Mouse (Mus musculus): Measurements from ENCODE around the gene 6030408B16Rik.
"Not testable (repeated sequence)": the region's sequence is repeated elsewhere in the genome, so short reads cannot be mapped to it uniquely, and the experiment has no call there.

6030408B16Rik gene

GRCm38 (mm10) chr15:101321126-101321525 lies 28.1 kb downstream of the 6030408B16Rik start:
- no peak for DNase-seq (ENCODE audit: low read depth, low spot score)

DNA sequence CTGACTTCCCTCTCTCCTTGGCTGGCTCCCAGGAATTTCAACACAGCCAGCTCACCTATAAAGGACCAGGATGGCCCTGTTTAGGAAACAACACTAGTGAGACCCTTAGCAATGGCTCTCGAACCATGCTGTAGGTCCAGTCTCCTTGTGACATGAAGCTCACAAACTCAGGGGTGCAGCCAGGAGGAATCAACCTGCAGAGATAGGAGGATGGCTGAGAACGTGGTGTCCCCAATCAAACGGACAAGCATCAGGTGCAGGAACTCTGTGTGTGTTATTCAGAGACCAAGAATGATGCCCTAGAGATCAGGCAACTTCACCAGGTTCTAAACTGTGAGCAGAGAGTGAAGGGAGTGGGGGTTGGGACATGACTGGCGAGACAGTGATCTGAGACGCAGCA lies 29.1 kb downstream of the 6030408B16Rik start:
- no peak for DNase-seq (ENCODE audit: low read depth, low spot score)

DNA sequence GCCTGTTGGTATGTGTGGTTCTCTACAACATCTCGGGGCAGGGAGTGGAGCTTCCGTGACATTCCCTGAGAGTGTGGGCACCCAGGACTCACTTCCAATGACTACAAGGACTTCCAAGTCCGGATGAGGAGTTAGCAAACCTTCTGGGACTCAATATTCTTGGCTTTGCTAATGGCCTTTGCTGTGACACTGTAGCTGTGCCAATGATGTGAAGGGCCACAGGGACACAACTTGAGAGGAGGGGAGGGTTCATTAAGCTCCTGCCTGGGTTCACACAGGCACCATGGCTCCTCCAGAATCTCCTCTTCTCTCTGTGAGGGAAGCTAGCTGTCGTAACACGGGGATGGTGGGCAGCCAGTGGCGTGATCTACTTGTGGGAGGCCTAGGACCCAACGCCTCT lies 29.6 kb downstream of the 6030408B16Rik start:
- no peak for DNase-seq (ENCODE audit: low read depth, low spot score)

GRCm38 (mm10) chr15:101323511-101323910 lies 30.5 kb downstream of the 6030408B16Rik start:
- no peak for DNase-seq (ENCODE audit: low read depth, low spot score)

DNA sequence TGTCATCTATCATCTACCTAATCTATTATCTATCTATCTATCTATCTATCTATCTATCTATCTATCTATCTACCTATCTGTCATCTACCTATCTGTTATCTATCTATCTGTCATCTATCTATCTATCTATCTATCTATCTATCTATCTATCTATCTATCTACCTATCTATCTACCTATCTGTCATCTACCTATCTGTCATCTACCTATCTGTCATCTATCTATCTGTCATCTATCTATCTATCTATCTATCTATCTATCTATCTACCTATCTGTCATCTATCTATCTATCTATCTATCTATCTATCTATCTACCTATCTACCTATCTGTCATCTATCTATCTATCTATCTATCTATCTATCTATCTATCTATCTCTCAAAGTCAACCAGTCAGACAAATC lies 31.4 kb downstream of the 6030408B16Rik start:
- not testable (repeated sequence) for DNase-seq (ENCODE audit: low read depth, low spot score)

DNA sequence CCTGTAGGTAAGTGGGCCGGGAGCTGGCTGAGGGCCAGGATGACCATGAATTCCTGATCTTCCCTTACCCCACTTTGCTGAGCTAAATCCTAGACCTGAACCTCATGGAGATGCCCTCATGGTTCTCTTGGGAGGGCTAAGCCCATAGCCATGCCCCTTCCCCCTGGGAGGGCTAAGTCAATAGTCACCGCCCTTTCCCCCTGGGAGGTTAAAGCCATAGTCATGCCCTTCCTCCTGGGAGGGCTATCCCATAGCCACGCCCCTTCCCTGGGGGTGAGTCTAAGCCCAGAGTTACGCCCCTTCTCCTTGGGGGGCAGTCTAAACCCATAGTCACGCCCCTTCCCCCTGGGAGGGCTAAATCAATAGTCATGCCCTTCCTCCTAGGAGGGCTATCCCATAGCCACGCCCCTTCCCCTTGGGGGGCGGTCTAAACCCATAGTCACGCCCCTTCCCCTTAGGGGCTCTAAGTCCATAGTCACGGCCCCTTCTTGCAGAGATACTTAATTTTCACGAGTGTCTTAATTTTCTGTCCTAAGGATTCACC lies 33.1 kb downstream of the 6030408B16Rik start:
- no peak for DNase-seq (ENCODE audit: low read depth, low spot score)

GRCm38 (mm10) chr15:101327282-101327681 lies 34.3 kb downstream of the 6030408B16Rik start:
- DNase-seq (ENCODE audit: low read depth, low spot score) = peak; percentile 77

GRCm38 (mm10) chr15:101328876-101329563 lies 36.0 kb downstream of the 6030408B16Rik start:
- no peak for DNase-seq (ENCODE audit: low read depth, low spot score)

GRCm38 (mm10) chr15:101329564-101329892 lies 36.5 kb downstream of the 6030408B16Rik start:
- DNase-seq (ENCODE audit: low read depth, low spot score) = no peak

DNA sequence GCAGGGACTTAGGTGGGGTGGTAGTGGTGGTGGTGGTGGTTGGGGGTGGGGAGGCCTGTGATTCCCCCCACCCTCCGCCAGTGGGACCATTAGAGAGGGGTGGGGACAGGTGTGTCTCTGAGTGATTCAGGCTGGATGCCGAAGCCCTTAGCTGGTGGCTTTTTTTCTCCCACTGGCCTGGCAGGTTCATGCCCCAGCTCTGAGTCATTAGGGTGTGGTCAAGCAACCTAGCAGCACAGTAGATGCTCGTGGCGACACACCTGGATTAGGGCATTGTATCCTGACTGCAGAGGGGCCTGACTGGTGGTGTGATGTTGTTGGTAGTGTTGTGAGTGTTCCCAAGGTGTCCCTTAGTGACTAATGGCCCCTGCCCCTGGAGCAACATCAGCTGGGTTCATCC lies 38.1 kb downstream of the 6030408B16Rik start:
- DNase-seq (ENCODE audit: low read depth, low spot score) = no peak

DNA sequence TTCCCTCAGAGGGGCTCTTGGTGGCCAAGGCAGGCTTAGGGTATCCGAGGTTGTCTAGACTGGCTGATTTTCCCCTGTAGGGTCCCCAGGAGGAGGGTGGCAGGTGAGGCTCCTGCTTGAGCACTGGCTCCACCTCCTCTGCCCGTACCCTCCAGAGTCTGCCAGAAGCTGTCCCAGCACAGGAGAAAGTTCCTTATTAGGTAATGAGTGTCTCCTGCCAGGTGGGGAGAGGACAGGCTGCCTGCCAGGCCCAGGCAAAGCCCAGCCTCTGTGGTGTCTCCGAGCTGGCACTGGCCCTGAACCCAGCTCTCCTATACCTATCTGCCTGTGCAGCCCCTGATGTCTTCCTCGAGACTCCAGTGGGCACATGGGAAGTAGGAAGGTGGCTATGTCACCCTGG lies 39.4 kb downstream of the 6030408B16Rik start:
- no peak for DNase-seq (ENCODE audit: low read depth, low spot score)

DNA sequence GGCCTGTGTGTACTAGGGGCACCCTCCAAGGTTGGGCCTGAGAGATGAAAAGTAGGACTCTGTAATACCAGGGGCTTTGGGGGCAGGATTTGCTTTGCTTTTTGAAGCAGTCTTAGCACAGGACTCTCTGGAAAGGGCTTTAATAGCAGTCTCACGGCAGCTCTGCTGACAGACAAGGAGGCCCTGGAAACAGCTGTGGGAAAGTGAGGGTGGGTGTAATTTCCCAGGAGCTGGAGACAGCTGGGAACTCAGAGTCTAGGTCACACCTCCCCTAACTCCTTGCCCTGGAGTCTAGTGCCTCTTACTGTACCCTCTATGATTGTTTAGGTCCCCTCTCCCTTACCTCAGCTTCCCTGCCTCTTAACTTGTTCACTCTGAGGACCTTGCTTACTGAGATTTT lies 40.2 kb downstream of the 6030408B16Rik start:
- no peak for DNase-seq (ENCODE audit: low read depth, low spot score)

DNA sequence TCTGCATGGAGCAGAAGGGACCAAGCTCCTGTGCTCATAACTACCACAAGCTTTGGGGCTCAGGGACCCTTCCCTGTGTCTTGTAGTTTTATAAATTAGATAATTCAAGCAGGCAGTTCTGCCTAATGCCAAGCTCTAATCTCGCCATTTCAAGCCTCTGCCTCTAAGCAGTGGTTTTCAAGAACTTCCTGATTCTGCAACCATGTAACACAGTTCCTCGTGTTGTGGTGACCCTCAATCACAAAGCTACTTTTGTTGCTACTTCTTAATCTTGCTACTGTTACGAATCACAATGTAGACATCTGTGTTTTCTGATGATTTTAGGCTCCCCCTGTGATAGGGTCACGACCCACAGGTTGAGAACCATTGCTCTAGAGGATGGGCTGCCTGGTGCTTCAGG lies 40.6 kb downstream of the 6030408B16Rik start:
- no peak for DNase-seq (ENCODE audit: low read depth, low spot score)

DNA sequence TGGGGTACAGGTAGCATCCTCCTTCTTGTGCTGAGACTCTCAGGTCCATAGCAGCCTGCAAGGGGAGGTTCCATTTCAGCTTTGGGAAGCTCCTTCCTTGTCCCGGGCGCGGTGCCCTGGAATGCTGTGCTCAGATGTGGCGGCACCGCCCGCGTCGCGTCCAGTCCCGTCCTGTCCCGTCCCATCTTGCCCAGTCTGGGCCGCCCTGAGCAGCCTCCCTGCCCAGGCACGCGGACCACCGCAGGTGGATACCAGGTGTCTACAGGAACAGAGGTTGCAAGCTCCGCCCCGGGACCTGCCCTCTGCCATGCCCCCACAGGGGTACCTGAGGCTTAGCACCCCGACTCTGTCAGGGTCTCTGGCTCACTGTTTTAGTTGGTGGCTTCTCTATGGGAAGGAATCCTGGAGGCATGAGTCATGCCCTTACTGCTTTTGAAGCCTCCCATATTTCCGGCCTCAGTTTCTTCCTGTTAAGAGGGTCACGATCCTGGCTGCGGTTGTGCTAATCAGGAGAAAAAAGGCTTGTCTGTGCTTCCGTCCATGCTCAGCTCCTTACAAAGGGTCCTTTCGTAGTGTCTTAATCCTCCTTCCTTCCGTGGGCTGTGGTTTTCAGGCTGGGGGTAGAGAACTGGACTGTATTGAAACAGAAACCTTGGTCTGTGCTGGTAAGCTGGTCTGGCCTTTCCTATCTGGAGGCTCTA lies 43.6 kb downstream of the 6030408B16Rik start:
- peak; percentile 34 for DNase-seq (ENCODE audit: low read depth, low spot score)

DNA sequence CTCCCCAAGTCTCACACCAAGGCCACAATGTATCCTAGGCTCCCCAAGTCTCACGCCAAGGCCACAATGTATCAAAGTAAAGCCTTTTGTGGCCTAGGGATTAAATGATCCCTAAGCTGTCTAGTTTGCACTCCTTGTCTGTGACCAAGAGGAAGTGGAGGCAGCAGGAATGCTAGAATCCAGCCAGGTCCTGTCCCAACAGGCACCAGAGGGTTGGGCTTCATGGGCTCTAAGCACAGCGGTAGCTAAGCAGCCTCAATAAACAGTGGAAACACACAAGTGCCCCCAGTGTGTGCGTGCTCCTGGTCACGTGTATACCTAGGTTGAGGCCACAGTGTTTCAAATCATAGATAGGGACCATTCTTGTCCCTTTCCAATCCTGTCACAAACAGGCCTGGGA lies 45.3 kb downstream of the 6030408B16Rik start:
- DNase-seq (ENCODE audit: low read depth, low spot score) = no peak

- peak; percentile 85 for DNase-seq (ENCODE audit: low read depth, low spot score)
These were observed 46.5 kb downstream of the 6030408B16Rik start for GRCm38 (mm10) chr15:101339537-101339936.

GRCm38 (mm10) chr15:101341797-101342515 lies 48.9 kb downstream of the 6030408B16Rik start:
- no peak for DNase-seq (ENCODE audit: low read depth, low spot score)
